8 mouse cellular contexts compared by ENCODE assay signal in the genomic region with DNA sequence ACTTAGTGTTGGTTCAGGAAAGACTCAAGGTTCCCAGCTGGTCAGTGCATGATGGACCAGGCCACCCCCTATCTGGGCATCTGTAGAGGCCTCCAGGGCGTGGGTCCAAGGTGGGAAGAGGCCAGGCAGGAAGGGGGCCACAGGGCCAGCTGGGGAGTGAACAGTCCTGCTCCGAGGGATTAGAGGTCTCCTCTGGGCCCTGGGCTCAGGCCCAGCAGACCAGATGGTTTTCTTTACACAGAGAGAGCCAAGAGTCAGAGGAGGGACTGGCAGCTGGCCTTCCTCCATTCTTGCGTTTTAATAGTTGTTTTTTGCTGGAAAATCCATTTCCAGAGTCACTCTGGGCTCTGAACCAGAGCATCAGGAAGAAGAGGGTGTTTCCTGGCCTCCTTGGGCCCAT. TPM values are rescaled to one million over a fixed set of nuclear protein-coding genes. Genes with fewer than 3 reads are reported as not detected.
DNase-seq lines count a peak whose midpoint lies in the region; ATAC-seq lines count a peak whose summit lies in the region.

No protein-coding gene starts in this region.

- WGBS in neural tube, embryonic 13.5 days = 78% methylated on average over 3 of the region's 3 CpGs
- WGBS in forebrain, embryonic 16.5 days = 66% methylated on average over 3 of the region's 3 CpGs
- 52% methylated on average over 3 of the region's 3 CpGs for WGBS in hindbrain, embryonic 16.5 days
- WGBS in midbrain, embryonic 14.5 days = 79% methylated on average over 3 of the region's 3 CpGs

- no peaks in the 10 kb centered on the region for H3K9me3 ChIP-seq in neural tube, embryonic 13.5 days
- H3K9me3 ChIP-seq in forebrain, embryonic 16.5 days (ENCODE audit: control insufficient read depth, low read length) = no peaks in the 10 kb centered on the region
- no peaks in the 10 kb centered on the region for H3K9me3 ChIP-seq in hindbrain, embryonic 16.5 days (ENCODE audit: control insufficient read depth, low read length)
- no peaks in the 10 kb centered on the region for H3K9me3 ChIP-seq in midbrain, embryonic 14.5 days (ENCODE audit: control insufficient read depth, low read length)

- H3K4me2 ChIP-seq in neural tube, embryonic 13.5 days = no peak overlapping the region
- H3K4me2 ChIP-seq in forebrain, embryonic 16.5 days (ENCODE audit: low read length) = no peak overlapping the region
- H3K4me2 ChIP-seq in hindbrain, embryonic 16.5 days (ENCODE audit: low read length) = no peak overlapping the region
- H3K4me2 ChIP-seq in midbrain, embryonic 14.5 days (ENCODE audit: low read length) = no peak overlapping the region

- peaks cover 88% of the 10 kb centered on the region for H3K36me3 ChIP-seq in neural tube, embryonic 13.5 days
- peaks cover 37% of the 10 kb centered on the region for H3K36me3 ChIP-seq in forebrain, embryonic 16.5 days (ENCODE audit: control insufficient read depth, insufficient read depth)
- peaks cover 41% of the 10 kb centered on the region for H3K36me3 ChIP-seq in hindbrain, embryonic 16.5 days (ENCODE audit: control insufficient read depth, insufficient read depth, low read length)
- H3K36me3 ChIP-seq in midbrain, embryonic 14.5 days (ENCODE audit: control insufficient read depth, insufficient read depth, low read length) = peaks cover 72% of the 10 kb centered on the region

- no peak for ATAC-seq in neural tube, embryonic 13.5 days (ENCODE audit: low read depth)
- peak; percentile 51 for ATAC-seq in forebrain, embryonic 16.5 days
- peak; percentile 88 for ATAC-seq in hindbrain, embryonic 16.5 days
- ATAC-seq in midbrain, embryonic 14.5 days (ENCODE audit: low FRiP score, low TSS enrichment) = no peak

- peak overlapping the region; percentile 49 for H3K27ac ChIP-seq in neural tube, embryonic 13.5 days (replicated peaks)
- H3K27ac ChIP-seq in forebrain, embryonic 16.5 days (ENCODE audit: low read length) = no peak overlapping the region
- H3K27ac ChIP-seq in hindbrain, embryonic 16.5 days (ENCODE audit: low read depth, low read length) = peak overlapping the region; percentile 12; the same call in 1 of the 2 replicates
- H3K27ac ChIP-seq in midbrain, embryonic 14.5 days (replicated peaks; ENCODE audit: low read depth, low read length) = 0 out of 2 replicates have a peak overlapping the region, but pooled peaks have one; percentile 32

- DNase-seq in neural tube, embryonic 10.5 days (ENCODE audit: extremely low spot score, low spot score) = no peak
- DNase-seq in layer of hippocampus, postnatal 36 days = peak; percentile 52 to 66
- DNase-seq in midbrain, embryonic 14.5 days = peak; percentile 32
- peak; percentile 66 to 74 for DNase-seq in urinary bladder, postnatal 36 days (ENCODE audit: low spot score in 2 of 2)
- no peak for DNase-seq in natural killer cell, adult 2 months (ENCODE audit: low spot score in 2 of 2)

- H3K4me3 ChIP-seq in neural tube, embryonic 13.5 days = no peak overlapping the region
- no peak overlapping the region for H3K4me3 ChIP-seq in forebrain, embryonic 16.5 days (replicated peaks; ENCODE audit: low read length)
- H3K4me3 ChIP-seq in hindbrain, embryonic 16.5 days (ENCODE audit: low read length) = no peak overlapping the region
- no peak overlapping the region for H3K4me3 ChIP-seq in midbrain, embryonic 14.5 days (replicated peaks; ENCODE audit: low read depth, low read length)

- H3K4me1 ChIP-seq in neural tube, embryonic 13.5 days (replicated peaks) = no peaks in the 10 kb centered on the region
- no peaks in the 10 kb centered on the region; the same call in 1 of the 2 replicates for H3K4me1 ChIP-seq in forebrain, embryonic 16.5 days (replicated peaks; ENCODE audit: control insufficient read depth, insufficient read depth, low read length)
- H3K4me1 ChIP-seq in hindbrain, embryonic 16.5 days (ENCODE audit: control insufficient read depth, insufficient read depth, low read depth, low read length) = peaks cover under 1% of the 10 kb centered on the region; the same call in 1 of the 2 replicates
- H3K4me1 ChIP-seq in midbrain, embryonic 14.5 days (ENCODE audit: control insufficient read depth, insufficient read depth, low read length) = no peaks in the 10 kb centered on the region

- no peaks in the 10 kb centered on the region for H3K27me3 ChIP-seq in neural tube, embryonic 13.5 days
- no peaks in the 10 kb centered on the region for H3K27me3 ChIP-seq in forebrain, embryonic 16.5 days (replicated peaks; ENCODE audit: control insufficient read depth, insufficient read depth, low read length)
- no peaks in the 10 kb centered on the region for H3K27me3 ChIP-seq in hindbrain, embryonic 16.5 days (replicated peaks; ENCODE audit: control insufficient read depth, insufficient read depth, low read length)
- no peaks in the 10 kb centered on the region for H3K27me3 ChIP-seq in midbrain, embryonic 14.5 days (ENCODE audit: control insufficient read depth, insufficient read depth, low read length)

- H3K9ac ChIP-seq in neural tube, embryonic 13.5 days = no peak overlapping the region
- no peak overlapping the region for H3K9ac ChIP-seq in forebrain, embryonic 16.5 days (replicated peaks; ENCODE audit: low read depth, low read length)
- H3K9ac ChIP-seq in hindbrain, embryonic 16.5 days (ENCODE audit: low read depth, low read length) = no peak overlapping the region
- no peak overlapping the region for H3K9ac ChIP-seq in midbrain, embryonic 14.5 days (replicated peaks; ENCODE audit: low read length)

RNA-seq across cellular contexts. Expression of gene Spon2, which starts 27.4 kb away (rescaled TPM):
- polyA plus RNA-seq in neural tube, embryonic 13.5 days (2015; fragmentation: Nextera tagmentation; extraction: Ambion mirVana) = 2.7 and 3.0 TPM in 2 replicates
- polyA plus RNA-seq in forebrain, embryonic 16.5 days (2015; fragmentation: Nextera tagmentation; extraction: Ambion mirVana) = 3.7 and 5.0 TPM in 2 replicates
- polyA plus RNA-seq in hindbrain, embryonic 16.5 days (2015; fragmentation: Nextera tagmentation; extraction: Ambion mirVana) = 4.7 and 6.2 TPM in 2 replicates
- under 1 TPM; 0.37 to 0.40 TPM for total RNA-seq in layer of hippocampus, postnatal 36 days (2021)
- 0.50 and 1.6 TPM in 2 replicates for polyA plus RNA-seq in midbrain, embryonic 14.5 days (2014; fragmentation: Nextera tagmentation; extraction: Ambion mirVana)

RNA-seq across cellular contexts. Expression of gene Ctbp1, which starts 29.1 kb away (rescaled TPM):
- polyA plus RNA-seq in neural tube, embryonic 13.5 days (2015; fragmentation: Nextera tagmentation; extraction: Ambion mirVana) = 505 and 526 TPM in 2 replicates
- 496 and 540 TPM in 2 replicates for polyA plus RNA-seq in forebrain, embryonic 16.5 days (2015; fragmentation: Nextera tagmentation; extraction: Ambion mirVana)
- polyA plus RNA-seq in hindbrain, embryonic 16.5 days (2015; fragmentation: Nextera tagmentation; extraction: Ambion mirVana) = 402 and 446 TPM in 2 replicates
- 100 to 1,000 TPM; 276 to 303 TPM for total RNA-seq in layer of hippocampus, postnatal 36 days (2021)
- 578 and 581 TPM in 2 replicates for polyA plus RNA-seq in midbrain, embryonic 14.5 days (2014; fragmentation: Nextera tagmentation; extraction: Ambion mirVana)

Comparison
In these comparisons a context has a peak if more than half of its experiments do, and no peak if none do; other contexts are left out.
1. ATAC-seq: peak in forebrain, embryonic 16.5 days (single experiment) and hindbrain, embryonic 16.5 days (single experiment); none in neural tube, embryonic 13.5 days (single experiment) and midbrain, embryonic 14.5 days (single experiment).
2. DNase-seq: peak in layer of hippocampus, postnatal 36 days (2 of 2), midbrain, embryonic 14.5 days (single experiment) and urinary bladder, postnatal 36 days (2 of 2); none in neural tube, embryonic 10.5 days (single experiment) and natural killer cell, adult 2 months (0 of 2).